Mouse (Mus musculus) heart, embryonic 12.5 days (tissue): ENCODE data around the gene Ntsr2. TPM values are rescaled to one million over a fixed set of nuclear protein-coding genes. Genes with fewer than 3 reads are reported as not detected.
A peak's percentile ranks its signal among the peaks of the same experiment; 100 is the strongest.

Experiments
- ATAC-seq: fragments of 200-750 bp; cut with Nextera tagmentation; 2 replicates; pipeline ENCODE4 v1.8.0; 2017; ENCODE audit warnings: moderate TSS enrichment, moderate library complexity; ENCODE audit not compliant: insufficient number of reproducible peaks, low FRiP score
- H3K27ac ChIP-seq: fragments of 300-500 bp; sonication (generic); 2 replicates; pipeline ENCODE4 v1.5.1; 2016; ENCODE audit warnings: mild to moderate bottlenecking, moderate library complexity; ENCODE audit not compliant: poor library complexity, severe bottlenecking
- H3K27me3 ChIP-seq: fragments of 300-500 bp; sonication (generic); replicated peaks from 2 replicates; pipeline ENCODE4 v1.6.1; 2016; ENCODE audit warnings: mild to moderate bottlenecking, moderate library complexity
- H3K36me3 ChIP-seq: fragments of 300-500 bp; sonication (generic); 2 replicates; pipeline ENCODE4 v1.6.1; 2016; ENCODE audit warnings: mild to moderate bottlenecking, moderate library complexity
- H3K4me1 ChIP-seq: fragments of 300-500 bp; sonication (generic); replicated peaks from 2 replicates; pipeline ENCODE4 v1.6.1; 2016; ENCODE audit warnings: mild to moderate bottlenecking
- H3K4me2 ChIP-seq: fragments of 300-500 bp; sonication (generic); 2 replicates; pipeline ENCODE4 v1.6.1; 2016; ENCODE audit warnings: mild to moderate bottlenecking, moderate library complexity
- H3K4me3 ChIP-seq: fragments of 300-500 bp; sonication (generic); 2 replicates; pipeline ENCODE4 v1.5.1; 2016; ENCODE audit warnings: mild to moderate bottlenecking
- H3K9ac ChIP-seq: fragments of 300-500 bp; sonication (generic); 2 replicates; pipeline ENCODE4 v1.6.1; 2016; ENCODE audit warnings: mild to moderate bottlenecking, moderate library complexity
- H3K9me3 ChIP-seq: fragments of 300-500 bp; sonication (generic); replicated peaks from 2 replicates; pipeline ENCODE4 v1.6.1; 2016; ENCODE audit warnings: mild to moderate bottlenecking, moderate library complexity
- WGBS: fragments of 180-500 bp; shearing (Covaris S2); methylation state at CpG from one replicate; pipeline ENCODE4 v1.1.7; 2016; 5-methylcytosine and 5-hydroxymethylcytosine counted together
- polyA plus RNA-seq: library from polyadenylated mRNA; unstranded; fragments of >200 nt; fragmentation: Nextera tagmentation; extraction: Ambion mirVana; gene quantifications from 2 replicates; pipeline ENCODE4 v1.2.1, GENCODE M21; 2016

Ntsr2 gene
- polyA plus RNA-seq, 1 experiment from 2014 or later, result not detected

DNA sequence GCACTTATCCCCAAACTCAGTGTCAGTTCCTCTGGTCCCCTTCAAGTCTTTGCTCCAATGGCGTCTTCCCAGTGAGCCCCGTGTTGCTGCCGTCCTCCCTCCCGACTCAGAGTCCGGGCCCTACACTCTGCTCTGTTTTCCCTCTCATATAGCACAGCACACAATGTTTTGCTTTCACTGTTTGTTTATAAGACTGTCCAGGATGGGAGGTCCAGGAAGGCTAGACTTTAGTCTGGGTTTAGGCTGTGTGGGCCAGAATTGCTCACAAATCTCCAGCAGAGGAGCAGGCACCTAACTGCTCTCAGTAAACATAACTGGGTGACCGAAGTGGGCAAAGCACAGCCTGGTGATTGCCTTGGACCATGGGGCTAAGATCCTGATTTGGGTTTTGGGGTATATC, 19.9 kb upstream of the Ntsr2 start:
- Histone ChIP-seq H3K9ac (no peak overlapping the region), H3K9me3 (no peaks in the 10 kb centered on the region), H3K4me2 (no peak overlapping the region), H3K36me3 (no peaks in the 10 kb centered on the region), H3K4me1 (no peaks in the 10 kb centered on the region), H3K4me3 (no peak overlapping the region), H3K27me3 (no peaks in the 10 kb centered on the region), H3K27ac (no peak overlapping the region)
- ATAC-seq, result no peak
- WGBS, result 76% methylated on average over 6 of the region's 6 CpGs

GRCm38 (mm10) chr12:16634075-16634813, 18.9 kb upstream of the Ntsr2 start:
- H3K27ac ChIP-seq, result no peak overlapping the region
- H3K27me3 ChIP-seq, result no peaks in the 10 kb centered on the region
- H3K4me2 ChIP-seq, result no peak overlapping the region
- WGBS, result 53% methylated on average over 14 of the region's 14 CpGs
- H3K4me1 ChIP-seq, result peaks cover 9% of the 10 kb centered on the region
- H3K9ac ChIP-seq, result no peak overlapping the region
- H3K4me3 ChIP-seq, result no peak overlapping the region
- no peak for ATAC-seq
- H3K9me3 ChIP-seq, result no peaks in the 10 kb centered on the region
- H3K36me3 ChIP-seq, result no peaks in the 10 kb centered on the region

- Histone ChIP-seq H3K27me3 (no peaks in the 10 kb centered on the region), H3K4me1 (peaks cover 11% of the 10 kb centered on the region), H3K4me2 (no peak overlapping the region), H3K4me3 (no peak overlapping the region), H3K27ac (no peak overlapping the region), H3K9ac (no peak overlapping the region), H3K36me3 (no peaks in the 10 kb centered on the region), H3K9me3 (no peaks in the 10 kb centered on the region)
- 69% methylated on average over 6 of the region's 6 CpGs for WGBS
- ATAC-seq, result no peak
Observed at GRCm38 (mm10) chr12:16635816-16636215, 17.4 kb upstream of the Ntsr2 start.

DNA sequence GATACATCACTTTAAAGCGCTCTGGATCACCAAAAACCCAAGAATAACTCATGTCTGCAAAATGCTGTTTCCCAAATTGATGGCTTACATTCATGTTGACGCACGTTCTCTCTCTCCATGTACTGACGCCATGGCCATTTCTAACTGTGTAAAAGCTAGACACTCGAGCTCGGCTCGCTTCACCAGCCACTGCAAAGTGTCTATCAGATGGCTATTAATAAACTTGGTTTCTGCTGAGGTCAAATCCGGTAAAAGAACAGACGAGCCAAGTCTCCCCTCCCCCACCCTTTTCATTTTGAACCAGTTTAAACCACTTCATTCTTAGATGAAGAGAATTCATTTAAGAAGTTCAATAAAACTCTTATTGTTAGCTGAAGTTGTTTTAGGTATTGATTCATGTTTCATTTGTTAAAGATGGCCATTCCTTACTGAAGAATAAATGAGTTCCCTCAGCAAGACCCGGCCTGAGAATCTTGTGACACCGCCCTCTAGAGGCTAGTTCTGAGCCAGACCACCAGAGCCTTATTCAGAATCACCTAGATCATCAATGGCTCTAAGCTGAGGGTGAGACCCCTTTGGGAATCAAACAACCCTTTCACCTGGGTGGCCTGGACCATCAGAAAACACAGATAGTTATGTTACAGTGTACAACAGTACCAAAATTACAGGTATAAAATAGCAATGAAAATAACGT, 14.0 kb upstream of the Ntsr2 start:
- WGBS, result 42% methylated on average over 12 of the region's 12 CpGs
- Histone ChIP-seq H3K36me3 (no peaks in the 10 kb centered on the region), H3K9ac (no peak overlapping the region), H3K27ac (no peak overlapping the region), H3K27me3 (no peaks in the 10 kb centered on the region), H3K9me3 (no peaks in the 10 kb centered on the region), H3K4me2 (no peak overlapping the region), H3K4me3 (no peak overlapping the region), H3K4me1 (peaks cover 20% of the 10 kb centered on the region)
- no peak for ATAC-seq

GRCm38 (mm10) chr12:16640075-16640474, 13.1 kb upstream of the Ntsr2 start:
- Histone ChIP-seq H3K9ac (no peak overlapping the region), H3K36me3 (no peaks in the 10 kb centered on the region), H3K27ac (no peak overlapping the region), H3K4me2 (no peak overlapping the region), H3K9me3 (no peaks in the 10 kb centered on the region), H3K4me3 (no peak overlapping the region), H3K27me3 (no peaks in the 10 kb centered on the region), H3K4me1 (peaks cover 26% of the 10 kb centered on the region)
- WGBS, result 79% methylated on average over 6 of the region's 6 CpGs
- no peak for ATAC-seq

DNA sequence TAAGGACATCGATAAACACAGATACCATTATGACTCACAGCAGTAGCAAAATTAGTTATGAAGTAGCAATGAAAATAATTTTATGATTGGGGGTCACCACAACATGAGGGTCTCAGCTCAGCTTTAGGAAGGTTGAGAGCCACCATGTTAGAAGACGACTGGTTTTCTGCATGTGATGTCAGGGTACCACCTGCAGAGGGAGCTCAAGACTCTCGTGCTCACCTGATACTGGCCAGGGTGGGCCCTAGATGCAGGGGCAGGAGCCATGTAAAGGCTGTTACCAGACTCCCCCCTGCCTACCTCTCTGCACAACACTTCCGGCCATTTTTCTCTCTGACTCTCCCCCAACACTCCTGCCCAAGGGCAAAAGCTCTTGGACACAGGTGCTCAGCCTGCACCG, 11.2 kb upstream of the Ntsr2 start:
- WGBS, result 60% methylated on average over 5 of the region's 5 CpGs
- Histone ChIP-seq H3K4me3 (no peak overlapping the region), H3K9ac (no peak overlapping the region), H3K36me3 (no peaks in the 10 kb centered on the region), H3K27ac (no peak overlapping the region), H3K27me3 (no peaks in the 10 kb centered on the region), H3K9me3 (no peaks in the 10 kb centered on the region), H3K4me2 (no peak overlapping the region), H3K4me1 (peaks cover 26% of the 10 kb centered on the region)
- no peak for ATAC-seq

DNA sequence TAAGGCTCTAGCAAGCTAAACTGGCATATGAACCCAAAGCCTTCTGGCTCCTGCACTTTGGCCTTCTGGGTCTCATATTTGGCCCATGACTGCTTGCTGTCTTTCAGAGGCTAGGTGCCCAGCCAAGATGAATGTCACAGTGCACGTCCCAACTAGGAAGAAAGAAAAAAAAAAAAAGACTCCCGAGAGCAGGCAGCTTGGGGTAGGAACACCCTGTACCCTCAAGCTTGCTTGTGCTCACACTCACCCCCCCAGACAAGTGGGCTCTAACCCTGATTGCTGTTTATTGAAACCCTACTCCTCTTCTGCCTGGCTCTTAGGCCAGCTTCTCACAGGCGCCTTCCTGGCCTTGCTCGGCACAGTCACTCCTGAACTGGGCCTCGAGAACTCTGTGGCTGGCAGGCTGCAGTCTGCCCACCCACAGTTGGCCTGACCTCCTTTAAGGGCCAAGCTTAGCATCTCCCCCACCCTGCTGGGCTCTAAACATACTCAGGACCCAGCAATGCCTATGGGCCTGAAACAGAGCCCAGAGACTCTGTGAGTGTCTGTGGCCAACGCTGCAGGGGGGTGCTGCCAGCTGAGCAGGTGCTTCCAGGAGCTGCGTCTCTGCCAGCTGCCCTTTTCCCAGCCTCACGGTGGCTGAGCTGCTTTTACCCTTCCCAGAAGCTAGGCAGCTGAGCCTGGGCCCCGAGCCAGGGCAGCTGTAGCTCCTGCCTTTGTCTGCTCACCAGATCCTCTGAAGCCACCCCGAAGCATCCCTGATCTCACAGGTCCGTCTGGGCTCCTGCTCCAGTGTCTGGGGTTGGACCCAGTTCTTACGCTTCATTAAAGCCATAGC, 9.5 kb upstream of the Ntsr2 start:
- 61% methylated on average over 12 of the region's 12 CpGs for WGBS
- H3K9ac ChIP-seq, result 0 out of 2 replicates have a peak overlapping the region, but pooled peaks have one; percentile 7
- no peak overlapping the region for H3K4me2 ChIP-seq
- no peak overlapping the region for H3K4me3 ChIP-seq
- H3K27me3 ChIP-seq, result no peaks in the 10 kb centered on the region
- ATAC-seq, result no peak
- no peaks in the 10 kb centered on the region for H3K36me3 ChIP-seq
- peaks cover 22% of the 10 kb centered on the region for H3K4me1 ChIP-seq
- H3K9me3 ChIP-seq, result no peaks in the 10 kb centered on the region
- H3K27ac ChIP-seq, result no peak overlapping the region

GRCm38 (mm10) chr12:16644698-16645097, 8.5 kb upstream of the Ntsr2 start:
- WGBS, result 65% methylated on average over 8 of the region's 8 CpGs
- Histone ChIP-seq H3K36me3 (no peaks in the 10 kb centered on the region), H3K27ac (no peak overlapping the region), H3K9ac (no peak overlapping the region), H3K4me3 (no peak overlapping the region), H3K27me3 (no peaks in the 10 kb centered on the region), H3K9me3 (no peaks in the 10 kb centered on the region), H3K4me1 (peaks cover 20% of the 10 kb centered on the region), H3K4me2 (no peak overlapping the region)
- no peak for ATAC-seq

GRCm38 (mm10) chr12:16646780-16647409, 6.3 kb upstream of the Ntsr2 start:
- ATAC-seq, result no peak
- WGBS, result 46% methylated on average over 9 of the region's 9 CpGs
- H3K4me1 ChIP-seq, result peaks cover 32% of the 10 kb centered on the region
- H3K27ac ChIP-seq, result no peak overlapping the region
- no peak overlapping the region for H3K9ac ChIP-seq
- H3K4me2 ChIP-seq, result no peak overlapping the region
- H3K27me3 ChIP-seq, result no peaks in the 10 kb centered on the region
- H3K9me3 ChIP-seq, result no peaks in the 10 kb centered on the region
- H3K4me3 ChIP-seq, result no peak overlapping the region
- H3K36me3 ChIP-seq, result no peaks in the 10 kb centered on the region

GRCm38 (mm10) chr12:16648273-16648672, 4.9 kb upstream of the Ntsr2 start:
- Histone ChIP-seq H3K4me3 (no peak overlapping the region), H3K4me1 (peaks cover 33% of the 10 kb centered on the region), H3K27ac (no peak overlapping the region), H3K27me3 (peaks cover 3% of the 10 kb centered on the region), H3K4me2 (no peak overlapping the region), H3K9me3 (no peaks in the 10 kb centered on the region), H3K36me3 (no peaks in the 10 kb centered on the region), H3K9ac (no peak overlapping the region)
- ATAC-seq, result no peak
- 82% methylated on average over 6 of the region's 6 CpGs for WGBS

DNA sequence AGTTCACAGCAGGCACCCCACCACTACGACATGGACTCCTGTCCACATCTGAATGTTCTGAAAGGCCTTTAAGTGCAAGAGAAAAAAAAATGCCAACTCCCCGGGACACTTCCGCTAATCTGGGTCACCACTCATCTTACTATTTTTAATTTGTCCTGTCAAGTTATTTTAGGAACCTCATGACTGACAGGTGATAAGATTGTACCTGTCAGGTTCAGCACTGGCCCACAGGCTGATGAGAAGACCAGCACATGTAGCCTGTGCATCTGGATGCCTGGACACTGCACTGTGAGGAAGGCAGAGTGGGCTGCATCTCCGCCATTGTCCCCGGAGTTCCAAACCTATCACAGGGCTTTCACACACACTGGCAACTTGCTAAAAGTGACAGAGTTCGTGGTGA, 3.4 kb upstream of the Ntsr2 start:
- Histone ChIP-seq H3K4me1 (peaks cover 28% of the 10 kb centered on the region), H3K9ac (no peak overlapping the region), H3K27ac (peak overlapping the region; percentile 73), H3K4me2 (no peak overlapping the region), H3K36me3 (no peaks in the 10 kb centered on the region), H3K4me3 (no peak overlapping the region), H3K9me3 (no peaks in the 10 kb centered on the region), H3K27me3 (peaks cover 19% of the 10 kb centered on the region)
- ATAC-seq, result peak; percentile 54; the same call in 1 of the 2 replicates
- 35% methylated on average over 6 of the region's 6 CpGs for WGBS
